Mouse (Mus musculus): ENCODE data around the gene Thbs1. TPM values are rescaled to one million over a fixed set of nuclear protein-coding genes. Genes with fewer than 3 reads are reported as not detected.

Thbs1 gene
- total RNA-seq, 2 experiments from 2014 or later: 16.7 to 55.2 TPM

DNA sequence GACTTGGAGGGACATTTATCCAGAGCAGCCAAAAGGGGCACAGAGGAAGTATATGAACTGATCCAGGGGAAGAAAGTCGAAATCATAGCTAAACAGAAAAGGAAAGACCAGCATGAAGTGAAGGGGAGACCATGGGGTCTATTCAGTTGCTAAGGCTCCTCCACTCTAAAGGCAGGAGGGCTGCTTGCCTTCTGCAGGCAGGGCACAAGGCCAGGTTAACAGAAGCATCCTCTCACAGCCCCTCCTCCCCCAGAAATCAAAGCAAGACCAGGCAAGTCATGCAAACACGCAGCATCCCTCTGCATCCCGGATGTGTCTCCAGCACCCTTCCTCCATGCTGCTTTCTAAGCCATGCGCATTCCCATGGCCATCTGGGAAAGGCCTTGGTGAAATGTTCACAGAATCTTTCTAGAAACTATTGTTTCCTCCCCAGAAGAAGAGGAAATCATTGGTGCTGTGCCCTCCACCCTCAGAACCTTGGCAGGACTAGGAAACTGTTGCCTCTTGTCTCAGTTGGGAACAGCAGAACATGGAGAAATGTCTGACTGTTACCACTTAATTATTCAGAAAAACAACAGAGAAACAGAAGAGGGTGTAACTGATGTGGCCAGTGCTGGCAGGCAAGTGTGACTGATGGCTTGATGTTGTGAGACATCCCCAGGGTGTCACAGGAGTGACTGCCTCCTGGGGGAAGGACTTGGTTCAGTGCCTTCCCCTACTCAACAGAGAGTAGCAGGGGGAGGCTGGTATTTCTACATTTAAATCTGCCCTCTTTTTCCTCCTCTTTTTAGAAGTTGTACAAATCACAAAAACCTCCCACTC lies 36.9 kb downstream of the Thbs1 start:
- no peak for DNase-seq

- DNase-seq: peak; percentile 70 to 76
Measured at GRCm38 (mm10) chr2:118149855-118150563, 38.3 kb downstream of the Thbs1 start.

- DNase-seq: no peak
Measured at GRCm38 (mm10) chr2:118158095-118158494, 46.4 kb downstream of the Thbs1 start.

DNA sequence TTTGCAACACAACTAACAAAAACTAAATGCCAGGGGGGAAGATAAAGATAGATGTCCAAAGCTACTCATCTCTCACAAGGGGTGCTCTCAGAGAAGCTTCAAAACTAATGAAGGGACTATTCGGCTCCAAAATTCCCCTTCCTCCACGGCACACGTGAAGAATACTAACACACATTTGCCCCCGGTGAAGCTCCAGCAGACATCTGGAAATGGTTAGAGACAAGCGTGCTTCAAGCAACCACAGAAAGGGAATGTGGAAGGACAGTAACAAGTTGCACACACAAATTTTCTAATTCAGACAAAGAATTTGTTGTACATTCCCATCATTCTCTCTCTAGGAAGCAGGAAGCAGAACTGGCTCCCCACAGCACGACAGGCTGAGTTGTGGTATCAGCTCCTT lies 47.5 kb downstream of the Thbs1 start:
- no peak for DNase-seq

DNA sequence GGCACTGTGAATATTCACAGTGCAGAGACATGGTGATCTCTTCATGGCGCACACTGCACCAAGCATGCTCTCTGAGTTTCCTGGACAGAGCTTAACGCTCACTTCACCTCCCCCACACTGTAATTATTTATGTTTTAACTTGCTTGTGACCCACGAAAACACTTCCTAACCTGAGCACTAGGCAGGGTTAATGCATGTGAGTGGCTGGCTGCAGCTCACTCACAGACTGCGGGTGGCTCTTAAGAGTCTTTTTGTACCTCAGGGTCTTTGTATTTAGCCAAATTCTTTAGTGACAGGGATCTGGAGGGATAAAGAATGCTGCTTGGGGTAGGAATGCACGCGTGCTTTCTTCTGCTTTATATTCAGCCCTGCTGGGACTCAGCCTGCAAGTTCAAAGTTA lies 48.9 kb downstream of the Thbs1 start:
- DNase-seq: no peak

GRCm38 (mm10) chr2:118160991-118161390 lies 49.3 kb downstream of the Thbs1 start:
- no peak for DNase-seq

DNA sequence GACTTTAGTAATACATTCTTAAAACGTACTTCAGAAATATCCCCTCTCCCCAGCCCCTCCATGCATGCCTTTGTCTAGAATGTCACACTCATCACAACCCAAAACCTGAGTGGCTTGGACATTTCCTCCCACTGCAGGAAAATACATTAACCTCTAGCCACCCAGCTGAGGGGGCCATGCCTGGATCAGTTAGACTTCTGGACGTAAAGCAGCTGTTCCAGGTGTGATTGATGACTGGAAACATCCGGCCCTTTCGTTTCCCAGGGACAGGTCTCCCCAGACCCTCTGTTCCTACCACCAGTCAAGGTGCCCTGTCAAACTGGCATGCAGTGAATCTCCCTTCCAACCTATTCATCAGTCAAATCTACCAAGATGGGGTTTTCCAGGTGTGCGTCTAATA lies 50.8 kb downstream of the Thbs1 start:
- DNase-seq: no peak

- DNase-seq: no peak
Measured at GRCm38 (mm10) chr2:118164137-118164536, 52.5 kb downstream of the Thbs1 start.

DNA sequence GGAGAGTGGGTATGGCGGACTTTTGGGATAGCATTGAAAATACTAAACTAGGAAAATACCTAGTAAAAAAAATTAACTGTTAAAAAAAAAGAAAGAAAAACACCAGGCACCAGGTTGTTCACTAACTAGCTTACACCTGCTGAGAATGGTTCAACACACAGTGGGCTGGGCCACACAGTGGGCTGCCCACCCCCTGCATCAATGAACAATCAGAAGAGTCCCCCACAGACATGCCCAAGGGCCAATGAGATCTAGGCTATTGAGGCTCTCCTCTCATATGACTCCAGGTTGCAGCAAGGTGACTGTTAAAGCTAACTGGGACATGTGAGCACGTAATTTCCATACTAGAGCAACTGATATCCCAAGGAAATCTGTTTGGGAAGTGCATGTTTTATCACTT lies 54.0 kb downstream of the Thbs1 start:
- DNase-seq: no peak

GRCm38 (mm10) chr2:118167731-118168130 lies 56.1 kb downstream of the Thbs1 start:
- DNase-seq: no peak

DNA sequence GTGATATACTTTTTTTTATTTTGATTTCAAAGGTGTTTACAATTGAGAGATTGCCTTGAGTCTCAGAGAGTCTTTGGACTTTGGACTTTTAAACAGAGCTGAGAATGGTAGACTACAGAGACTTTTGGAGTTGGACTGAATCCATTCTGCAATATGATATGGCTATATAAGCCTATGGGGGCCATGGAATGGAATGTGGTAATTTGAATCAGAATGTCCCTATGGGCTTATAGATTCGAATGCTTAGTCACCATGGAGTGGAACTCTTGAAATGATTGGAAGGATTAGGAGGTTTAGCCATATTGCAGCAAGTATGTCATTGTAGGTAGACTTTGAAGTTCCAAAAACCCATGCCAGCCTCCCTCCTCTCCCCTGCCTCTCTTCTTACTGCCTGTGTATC lies 56.5 kb downstream of the Thbs1 start:
- DNase-seq: no peak

- no peak for DNase-seq
Measured at GRCm38 (mm10) chr2:118174558-118175383, 63.1 kb downstream of the Thbs1 start.

Other genes with a start within 250 kb of the Thbs1 start
- under 1 TPM; 0.23 to 0.26 TPM for gene Fsip1, start 145.1 kb downstream of the Thbs1 start, total RNA-seq (2021)